Mouse (Mus musculus) brown adipose tissue, adult 24 weeks (tissue): ENCODE measurements at regions not wholly inside any gene's neighbourhood (a gene's known extent, or its start where the extent isn't known, plus 50 kb on each side); places are given as distances from the start of the nearest gene placed in this dataset.

Experiments
- H3K27ac ChIP-seq: fragments of 200-500 bp; replicated peaks from 2 replicates; pipeline ENCODE4 v1.5.1; 2012; ENCODE audit warnings: low read depth, mild to moderate bottlenecking, low read length
- H3K4me1 ChIP-seq: fragments of 200-500 bp; 2 replicates; pipeline ENCODE4 v1.6.1; 2012; ENCODE audit warnings: low read length, mixed read lengths; ENCODE audit not compliant: control insufficient read depth, insufficient read depth, insufficient read length
- H3K4me3 ChIP-seq: fragments of 200-500 bp; 2 replicates; pipeline ENCODE4 v1.5.1; 2012; ENCODE audit warnings: low read depth, mild to moderate bottlenecking, low read length, moderate library complexity; ENCODE audit not compliant: insufficient read depth

DNA sequence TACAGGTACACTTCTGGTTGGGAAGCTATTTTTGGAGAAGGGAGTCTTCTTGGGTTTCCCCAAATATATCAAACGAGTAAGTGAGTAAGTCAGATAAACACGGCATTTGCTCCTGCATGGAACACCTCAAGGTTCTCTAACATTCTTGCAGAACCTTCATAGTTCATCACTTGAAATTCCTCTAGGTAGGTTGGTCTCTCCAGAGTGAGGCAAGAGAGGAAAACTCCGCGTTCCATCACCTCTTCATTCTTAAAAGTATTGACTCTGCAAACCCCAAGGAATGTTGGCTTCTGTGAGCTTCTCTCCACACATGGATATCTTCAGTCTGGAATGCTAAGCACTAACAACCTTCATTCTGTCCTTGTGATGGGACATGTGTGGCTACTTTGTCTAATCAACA, 115.2 kb downstream of the Tmco5 start:
- Histone ChIP-seq H3K4me1 (no peaks in the 10 kb centered on the region), H3K27ac (no peak overlapping the region), H3K4me3 (no peak overlapping the region)

DNA sequence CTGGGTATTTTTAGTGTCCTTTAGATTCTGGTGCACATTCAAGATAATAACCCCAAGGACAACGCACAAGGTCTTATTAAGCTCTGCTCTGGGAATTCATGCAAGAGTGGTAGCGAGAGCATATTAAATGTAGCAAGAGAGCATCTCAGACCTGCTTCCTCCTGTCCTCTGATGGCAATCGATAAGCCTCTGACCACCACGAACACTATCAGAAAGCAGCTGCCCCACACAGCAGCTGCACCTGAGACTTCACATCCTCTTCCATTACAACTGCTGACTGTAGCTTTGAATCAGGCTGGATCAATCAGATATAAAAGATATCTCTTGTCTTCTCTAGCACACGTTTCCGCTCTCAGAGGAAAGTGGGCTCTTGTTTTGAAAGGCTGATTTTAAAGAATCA, 117.8 kb downstream of the Tmco5 start:
- Histone ChIP-seq H3K4me3 (no peak overlapping the region), H3K27ac (no peak overlapping the region), H3K4me1 (no peaks in the 10 kb centered on the region)

DNA sequence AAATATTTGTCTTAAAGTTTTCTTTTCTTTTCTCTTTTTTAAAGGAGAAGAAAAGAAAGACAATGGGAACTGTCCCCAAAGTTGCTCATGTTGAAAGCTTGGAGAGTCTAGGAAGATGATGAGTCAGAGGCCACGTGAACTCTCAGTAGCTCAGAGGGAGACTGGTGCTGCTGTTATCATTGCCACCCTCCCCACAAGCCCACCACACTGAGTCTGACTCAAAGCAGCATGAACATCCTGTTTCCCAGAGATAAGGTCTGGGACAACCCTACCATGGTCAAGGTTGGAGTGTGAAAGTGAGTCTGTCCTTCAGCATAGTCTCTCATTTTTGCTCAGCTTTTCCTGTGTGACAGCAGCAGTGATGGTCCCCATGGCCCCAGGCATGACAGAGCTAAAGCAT, 120.3 kb downstream of the Tmco5 start:
- H3K4me1 ChIP-seq, result no peaks in the 10 kb centered on the region
- H3K27ac ChIP-seq, result no peak overlapping the region
- no peak overlapping the region for H3K4me3 ChIP-seq

DNA sequence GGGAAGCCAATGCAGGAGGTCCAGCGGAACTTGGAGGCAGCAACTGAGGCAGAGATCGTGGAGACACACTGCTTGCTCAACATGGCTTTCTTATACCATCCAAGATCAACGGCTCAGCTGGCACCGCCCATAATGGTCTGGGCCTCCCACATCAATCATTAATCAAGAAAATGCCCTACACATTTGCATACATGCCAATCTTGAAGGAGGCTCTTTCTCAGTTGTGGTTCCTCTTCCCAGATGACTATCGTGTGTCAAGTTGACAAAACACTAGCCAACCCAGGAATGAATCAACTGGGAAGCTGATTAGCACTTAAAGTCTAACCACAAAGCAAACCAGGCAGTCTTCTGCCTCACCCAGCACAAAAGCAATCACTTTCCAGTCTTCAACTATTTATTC, 121.1 kb downstream of the Tmco5 start:
- no peaks in the 10 kb centered on the region for H3K4me1 ChIP-seq
- no peak overlapping the region for H3K4me3 ChIP-seq
- no peak overlapping the region for H3K27ac ChIP-seq

DNA sequence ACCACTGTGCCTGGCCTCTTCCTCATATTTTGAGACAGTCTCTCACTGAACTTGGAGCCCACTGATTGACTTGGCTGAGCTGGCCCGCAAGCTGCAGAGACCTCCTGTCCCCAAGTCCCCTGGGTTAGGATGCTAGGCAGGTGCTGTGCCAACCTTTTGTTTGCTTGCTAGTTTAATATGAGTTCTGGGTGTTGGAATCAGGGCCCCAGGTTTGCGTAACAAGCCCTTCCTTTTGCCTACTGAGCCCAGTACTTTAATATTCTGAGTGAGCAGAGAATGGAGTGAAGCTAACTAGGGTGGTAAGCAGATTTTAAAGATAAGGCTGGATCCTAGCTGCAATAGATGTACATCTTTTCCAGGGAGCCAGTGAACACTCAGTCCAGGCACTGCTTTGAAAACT, 117.2 kb upstream of the Spred1 start:
- H3K4me3 ChIP-seq, result no peak overlapping the region
- no peaks in the 10 kb centered on the region for H3K4me1 ChIP-seq

DNA sequence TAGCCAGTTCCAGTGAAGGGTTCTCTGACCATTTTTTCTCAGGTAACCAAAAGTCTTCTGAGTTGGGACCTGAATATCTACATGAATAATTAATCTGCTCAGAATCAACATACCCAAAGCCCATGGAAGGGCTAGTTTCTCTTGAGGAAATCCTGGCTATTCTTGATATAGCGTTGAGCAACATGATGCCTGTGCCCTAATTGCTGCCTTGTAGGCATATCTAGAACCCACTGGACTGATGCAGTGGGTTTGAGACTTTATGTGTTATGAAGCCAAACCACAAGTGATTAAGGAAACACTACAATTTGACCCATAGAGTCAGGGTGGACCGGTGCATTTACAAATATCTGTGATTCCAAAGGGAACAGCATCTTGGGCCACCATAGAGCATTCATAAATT, 114.3 kb upstream of the Spred1 start:
- Histone ChIP-seq H3K4me1 (no peaks in the 10 kb centered on the region), H3K4me3 (no peak overlapping the region), H3K27ac (no peak overlapping the region)

More for the DNA sequence above, 117.2 kb upstream of the Spred1 start:
- no peak overlapping the region for H3K27ac ChIP-seq

DNA sequence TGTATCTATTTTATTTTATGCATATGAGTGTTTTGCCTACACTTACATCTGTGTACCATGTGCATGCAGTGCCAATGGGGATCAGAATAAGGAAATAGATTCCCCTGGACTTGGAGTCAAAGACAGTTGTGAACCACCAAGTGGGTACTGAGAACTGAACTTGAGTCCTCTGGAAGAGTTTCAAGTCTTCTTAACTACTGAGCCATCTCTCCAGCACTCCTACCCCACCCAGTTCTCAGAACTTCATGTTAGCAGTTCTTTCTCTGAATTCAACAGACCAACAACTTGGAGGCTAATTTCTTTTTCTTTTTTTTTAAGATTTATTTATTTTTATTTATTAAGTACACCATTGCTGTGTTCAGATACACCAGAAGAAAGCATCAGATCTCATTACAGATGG, 112.3 kb upstream of the Spred1 start:
- no peaks in the 10 kb centered on the region for H3K4me1 ChIP-seq
- no peak overlapping the region for H3K27ac ChIP-seq
- H3K4me3 ChIP-seq, result no peak overlapping the region

DNA sequence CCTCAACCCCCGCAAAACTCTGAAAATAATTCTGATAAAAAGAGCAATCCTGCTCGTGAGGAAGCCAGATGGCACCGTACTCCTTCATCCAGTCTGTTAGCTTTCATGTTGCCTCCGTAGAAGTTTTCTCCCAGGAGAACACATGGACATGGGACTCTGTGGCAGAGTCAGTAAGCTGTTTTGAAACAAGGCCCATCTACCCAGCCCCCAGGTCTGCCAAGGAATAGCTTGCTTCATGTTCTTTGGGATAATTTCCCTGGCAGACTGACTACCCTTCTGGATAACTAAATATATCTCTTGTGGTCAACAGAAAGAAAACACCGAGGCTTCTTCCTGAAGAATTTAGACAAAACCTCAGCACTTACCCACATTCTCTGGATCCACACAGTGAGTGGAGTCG, 111.2 kb upstream of the Spred1 start:
- H3K27ac ChIP-seq, result no peak overlapping the region
- no peak overlapping the region for H3K4me3 ChIP-seq
- H3K4me1 ChIP-seq, result no peaks in the 10 kb centered on the region

DNA sequence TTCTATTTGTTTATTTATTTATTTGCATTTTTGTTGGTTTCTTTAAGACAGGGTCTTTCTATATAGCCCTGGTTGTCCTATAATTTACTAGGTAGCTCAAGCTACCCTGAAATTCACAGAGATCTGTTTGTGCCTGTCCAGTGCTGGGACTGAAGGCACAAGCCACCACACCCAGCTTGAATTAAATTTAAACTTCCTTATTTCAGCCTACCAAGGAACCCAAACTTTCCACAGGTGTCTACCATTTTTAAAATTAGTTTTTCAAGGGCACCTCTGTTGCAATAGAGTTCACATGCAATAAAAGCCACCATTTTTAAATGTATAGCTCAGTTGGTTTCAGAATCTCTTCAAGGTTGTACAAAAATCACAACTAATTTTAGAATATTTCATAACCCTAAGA, 110.2 kb upstream of the Spred1 start:
- no peak overlapping the region for H3K27ac ChIP-seq
- no peak overlapping the region for H3K4me3 ChIP-seq
- H3K4me1 ChIP-seq, result no peaks in the 10 kb centered on the region

DNA sequence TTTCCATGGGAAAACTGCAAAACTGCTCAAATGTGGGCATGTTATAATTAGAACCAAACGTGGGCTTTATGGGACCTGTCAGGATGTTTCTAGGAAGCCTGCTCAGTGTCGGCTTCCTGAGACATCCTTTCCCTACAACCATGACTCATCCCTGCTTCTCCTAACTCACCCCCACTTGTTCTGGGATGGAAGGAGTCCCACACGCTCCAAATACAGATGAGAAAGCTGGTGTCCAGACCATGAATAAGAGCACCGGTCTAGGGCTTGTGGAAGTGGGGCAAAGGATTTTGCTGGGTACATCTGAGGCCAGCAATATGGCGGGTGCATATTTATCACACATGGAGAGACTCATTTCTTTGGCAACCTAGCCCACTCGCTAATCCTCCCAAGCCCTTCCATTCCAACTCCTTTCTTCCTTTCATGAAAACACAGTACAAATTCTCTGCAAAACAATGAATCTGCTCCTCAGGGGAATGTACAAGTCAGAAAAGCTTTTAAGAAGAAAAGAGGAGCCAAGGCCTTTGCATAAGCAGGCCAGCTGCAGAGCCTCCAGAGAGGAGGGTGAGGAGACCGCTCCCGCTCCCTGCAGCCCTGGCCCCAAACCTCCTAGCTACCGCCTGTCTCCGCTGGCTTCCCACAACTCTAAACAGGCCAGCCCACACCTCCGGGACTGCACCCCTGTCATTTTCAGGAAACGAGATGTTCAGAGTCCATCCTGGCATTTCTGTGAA, 103.1 kb upstream of the Spred1 start:
- Histone ChIP-seq H3K4me1 (peaks cover 14% of the 10 kb centered on the region; the same call in 1 of the 2 replicates), H3K4me3 (peak overlapping the region; percentile 6; the same call in 1 of the 2 replicates), H3K27ac (peak overlapping the region; percentile 88)

DNA sequence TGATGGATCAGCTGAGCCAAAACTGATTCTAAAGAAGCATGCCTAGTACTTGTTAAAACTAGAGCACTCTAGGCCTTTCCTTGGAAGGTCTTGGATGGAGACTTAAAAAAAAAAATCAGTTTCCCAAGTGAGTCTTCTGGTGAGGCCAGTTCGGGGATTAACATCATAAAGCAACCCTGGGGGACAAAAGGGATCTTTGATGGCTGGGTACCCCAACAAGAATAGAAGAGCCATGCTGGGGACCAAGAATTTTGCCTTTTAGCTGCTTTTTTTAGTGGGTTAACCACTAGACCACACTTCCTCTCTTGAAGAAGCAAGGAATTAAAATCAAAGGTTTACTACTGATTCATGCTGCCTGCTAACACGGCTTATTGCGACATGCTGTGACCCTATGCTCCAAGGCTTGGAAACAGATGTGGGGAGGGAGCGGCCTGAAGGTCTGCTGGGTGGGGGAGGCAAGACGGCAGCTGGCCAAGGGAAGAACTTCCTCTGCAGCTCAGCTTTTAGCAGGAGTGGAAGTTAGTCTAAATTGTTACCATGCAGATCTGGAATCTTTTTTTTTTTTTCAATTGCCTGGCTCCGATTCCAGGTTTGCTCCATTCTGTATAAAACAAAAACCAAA, 102.1 kb upstream of the Spred1 start:
- no peak overlapping the region for H3K4me3 ChIP-seq
- peak overlapping the region; percentile 88 for H3K27ac ChIP-seq
- peaks cover 14% of the 10 kb centered on the region; the same call in 1 of the 2 replicates for H3K4me1 ChIP-seq

DNA sequence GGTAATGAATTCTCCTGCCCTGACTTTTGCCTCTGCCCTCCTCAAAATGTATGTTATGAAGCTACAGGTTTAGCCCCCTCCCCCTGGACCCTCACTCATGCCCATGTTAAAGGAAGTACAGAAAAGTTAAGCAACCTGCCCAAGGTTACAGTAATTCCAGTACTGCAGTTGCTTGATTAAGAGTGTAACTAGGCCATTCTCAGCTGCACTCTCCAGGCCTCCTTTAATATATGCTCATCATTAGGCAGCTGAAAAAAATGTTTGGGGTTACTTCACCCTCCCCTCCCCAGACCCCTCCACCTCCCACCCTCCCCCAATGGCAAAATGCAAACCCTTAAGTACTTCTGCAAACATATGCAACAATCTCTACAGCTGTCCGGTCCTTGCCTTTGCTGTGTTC, 101.6 kb upstream of the Spred1 start:
- no peak overlapping the region for H3K4me3 ChIP-seq
- no peak overlapping the region; the same call in 1 of the 2 replicates for H3K27ac ChIP-seq
- peaks cover 14% of the 10 kb centered on the region; the same call in 1 of the 2 replicates for H3K4me1 ChIP-seq

DNA sequence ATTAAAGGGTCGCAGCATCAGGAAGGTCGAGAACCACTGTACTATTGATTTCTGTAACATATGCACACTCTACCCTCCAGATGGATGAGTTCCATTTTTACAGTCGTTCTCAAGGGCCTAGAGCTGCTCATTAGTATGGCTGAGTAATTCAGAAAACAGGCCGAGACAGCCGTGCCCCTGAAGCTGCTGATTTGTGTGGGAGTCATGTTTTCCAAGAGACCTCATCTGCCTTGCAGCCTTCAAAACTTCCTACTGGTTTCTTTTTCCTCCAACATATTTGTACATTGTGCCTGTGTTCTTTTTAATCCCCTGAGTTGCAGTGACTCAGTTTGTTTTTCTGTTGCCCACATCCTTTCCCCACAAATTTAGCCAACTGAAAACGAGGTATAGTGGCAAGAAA, 99.4 kb upstream of the Spred1 start:
- Histone ChIP-seq H3K4me3 (no peak overlapping the region), H3K4me1 (peaks cover 14% of the 10 kb centered on the region; the same call in 1 of the 2 replicates), H3K27ac (0 out of 2 replicates have a peak overlapping the region, but pooled peaks have one; percentile 29)

DNA sequence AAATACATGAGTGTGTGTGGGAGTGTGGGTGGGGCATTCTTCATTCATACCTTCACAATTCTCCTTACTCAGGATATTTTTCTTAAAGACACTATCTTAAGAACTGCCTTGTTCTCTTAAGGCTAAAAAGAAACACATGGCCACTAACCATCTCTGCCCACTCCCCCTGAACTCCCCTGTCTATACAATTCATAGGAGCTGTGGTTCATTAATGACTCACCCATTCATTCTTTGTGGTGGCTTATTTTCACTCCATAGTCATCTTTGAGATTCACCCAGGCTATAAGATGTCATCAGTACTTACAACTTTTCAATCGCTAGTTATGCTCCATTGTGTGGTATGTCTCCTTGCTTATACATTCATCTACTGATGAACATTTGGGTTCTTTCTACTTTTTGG, 97.7 kb upstream of the Spred1 start:
- Histone ChIP-seq H3K4me1 (peaks cover 6% of the 10 kb centered on the region; the same call in 1 of the 2 replicates), H3K27ac (no peak overlapping the region), H3K4me3 (no peak overlapping the region)

DNA sequence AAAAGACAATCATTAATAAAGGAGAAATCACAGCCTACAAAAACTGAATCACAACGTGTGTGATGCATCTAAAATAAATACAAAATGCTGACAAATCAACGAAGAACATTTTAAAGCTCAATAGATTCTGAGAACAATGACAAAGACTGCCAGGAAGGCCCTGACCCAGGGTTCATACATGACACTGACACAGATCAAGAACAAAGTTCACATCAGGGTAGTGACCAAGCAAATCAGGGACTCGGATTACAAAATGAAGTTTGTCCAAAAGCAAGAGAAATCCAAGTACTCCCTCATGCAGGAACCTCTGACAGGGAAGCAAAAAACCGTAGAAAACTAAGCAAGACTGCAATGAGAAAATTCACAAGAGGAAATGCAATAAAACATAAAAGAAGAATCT, 94.1 kb upstream of the Spred1 start:
- H3K27ac ChIP-seq, result no peak overlapping the region
- H3K4me1 ChIP-seq, result no peaks in the 10 kb centered on the region
- H3K4me3 ChIP-seq, result no peak overlapping the region

DNA sequence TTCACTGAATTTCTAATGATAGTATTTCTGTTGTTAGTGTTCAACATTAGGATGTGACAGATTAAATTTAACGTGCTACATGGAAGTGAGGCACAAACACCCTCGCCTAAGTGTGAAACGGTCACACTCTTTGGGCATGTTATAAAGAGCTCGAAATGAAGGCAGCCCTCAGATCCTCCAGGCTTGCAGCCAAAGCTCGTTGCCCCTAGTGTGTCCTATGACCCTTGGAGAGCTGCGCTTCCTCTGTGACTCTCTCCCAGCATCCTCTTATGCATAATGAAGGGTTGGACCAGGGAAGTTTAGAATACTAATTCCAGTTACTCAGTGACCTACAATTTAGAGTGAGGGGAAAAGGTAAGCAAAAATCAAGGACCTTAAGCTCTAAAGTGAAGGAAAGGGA, 92.4 kb upstream of the Spred1 start:
- H3K4me3 ChIP-seq, result no peak overlapping the region
- H3K4me1 ChIP-seq, result no peaks in the 10 kb centered on the region
- no peak overlapping the region for H3K27ac ChIP-seq
